Mouse (Mus musculus): ENCODE results near the gene Mettl7a1. TPM values are rescaled to one million over a fixed set of nuclear protein-coding genes. Genes with fewer than 3 reads are reported as not detected.
A peak's percentile ranks its signal among the peaks of the same experiment; 100 is the strongest.
"Not testable (repeated sequence)": the region's sequence is repeated elsewhere in the genome, so short reads cannot be mapped to it uniquely, and the experiment has no call there.

Mettl7a1 gene
- polyA plus RNA-seq, 1 experiment from 2014 or later = 3.8 TPM

DNA sequence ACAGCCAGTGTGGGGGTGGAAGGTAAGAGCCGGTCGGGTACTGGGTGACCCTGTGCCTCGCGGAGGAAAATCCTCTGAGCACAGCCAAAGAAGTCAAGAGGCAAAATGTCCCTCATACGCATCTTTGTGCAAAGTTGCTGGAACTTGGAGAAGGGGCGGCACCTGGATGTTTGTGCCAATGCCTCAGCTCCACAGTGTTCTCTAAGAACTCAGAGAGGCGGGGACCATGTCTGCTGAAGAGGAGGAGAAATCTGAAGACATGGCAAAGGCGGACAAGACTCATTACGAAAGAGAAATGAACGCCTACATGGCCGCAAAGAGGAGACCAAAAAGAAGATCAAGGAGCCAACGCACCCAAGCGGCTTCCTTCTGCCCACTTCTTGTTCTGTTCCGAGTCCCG is 2.4 kb upstream of the Mettl7a1 start:
- H3K27ac ChIP-seq (ENCODE audit: poor library complexity, severe bottlenecking) = no peak overlapping the region
- no peak for ATAC-seq (ENCODE audit: insufficient number of reproducible peaks, low FRiP score)
- no peak overlapping the region for H3K4me3 ChIP-seq
- 76% methylated on average over 15 of the region's 15 CpGs for WGBS
- H3K27me3 ChIP-seq (replicated peaks) = peaks cover 25% of the 10 kb centered on the region; the same call in 1 of the 2 replicates
- H3K9me3 ChIP-seq (replicated peaks) = peaks cover 5% of the 10 kb centered on the region; the same call in 1 of the 2 replicates
- no peak overlapping the region for H3K9ac ChIP-seq
- H3K4me2 ChIP-seq = no peak overlapping the region
- H3K36me3 ChIP-seq = no peaks in the 10 kb centered on the region
- 0 out of 2 replicates have a peak, but pooled peaks cover 5% of the 10 kb centered on the region for H3K4me1 ChIP-seq (replicated peaks)

DNA sequence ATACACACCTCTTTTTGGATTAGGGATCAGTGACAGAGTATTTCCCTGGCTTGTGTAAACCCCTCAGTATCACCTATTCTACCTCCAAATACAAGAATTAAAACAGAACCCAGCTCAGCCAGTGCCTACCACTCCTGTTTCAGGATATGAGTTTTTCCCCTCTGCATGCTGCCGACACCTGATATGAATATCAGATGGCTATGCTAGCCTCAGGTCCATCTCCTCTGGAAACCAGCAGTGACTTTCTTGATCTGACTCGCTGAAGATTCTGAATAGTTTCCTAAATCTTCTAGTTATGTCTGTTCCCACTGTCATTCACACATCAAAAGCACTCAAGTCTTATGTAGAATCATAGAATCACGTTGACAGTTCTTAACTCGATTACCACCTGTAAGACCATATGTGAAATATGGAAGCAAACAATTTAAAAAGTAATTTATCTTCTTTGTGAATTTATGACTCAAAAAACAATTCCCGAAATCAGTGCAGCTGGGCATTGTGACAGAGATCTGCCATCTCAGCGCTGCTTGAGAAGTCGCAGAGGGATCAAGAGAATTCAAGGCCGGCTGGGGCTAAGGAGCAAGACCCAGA is 417 bp upstream of the Mettl7a1 start:
- Histone ChIP-seq H3K27me3 (replicated peaks) (0 out of 2 replicates have a peak, but pooled peaks cover 12% of the 10 kb centered on the region), H3K4me1 (replicated peaks) (0 out of 2 replicates have a peak, but pooled peaks cover 5% of the 10 kb centered on the region), H3K27ac (ENCODE audit: poor library complexity, severe bottlenecking) (0 out of 2 replicates have a peak overlapping the region, but pooled peaks have one; percentile 82), H3K36me3 (no peaks in the 10 kb centered on the region), H3K4me3 (no peak overlapping the region), H3K4me2 (peak overlapping the region; percentile 88), H3K9me3 (replicated peaks) (no peaks in the 10 kb centered on the region; the same call in 1 of the 2 replicates), H3K9ac (no peak overlapping the region)
- no peak for ATAC-seq (ENCODE audit: insufficient number of reproducible peaks, low FRiP score)
- 57% methylated on average over 8 of the region's 8 CpGs for WGBS

DNA sequence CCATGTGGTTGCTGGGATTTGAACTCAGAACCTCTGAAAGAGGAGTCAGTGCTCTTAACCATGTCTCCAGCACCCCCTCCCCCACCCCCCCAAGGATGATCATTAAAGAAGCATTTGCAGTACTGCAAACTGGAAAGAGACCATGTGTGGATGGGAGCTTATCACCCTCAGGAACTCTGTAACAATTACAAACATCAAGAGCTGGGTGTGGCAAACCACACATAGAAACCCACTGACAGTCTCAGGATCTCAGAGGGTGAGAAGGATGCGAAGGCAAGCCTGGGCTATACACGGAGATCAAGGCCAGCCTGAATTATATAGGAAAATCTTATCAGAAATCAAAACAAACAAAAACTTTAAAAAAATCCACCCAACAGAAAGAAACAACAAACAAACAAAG is 2.3 kb downstream of the Mettl7a1 start:
- Histone ChIP-seq H3K4me2 (peak overlapping the region; percentile 88), H3K9ac (no peak overlapping the region), H3K4me1 (replicated peaks) (0 out of 2 replicates have a peak, but pooled peaks cover 3% of the 10 kb centered on the region), H3K9me3 (replicated peaks) (no peaks in the 10 kb centered on the region), H3K27me3 (replicated peaks) (0 out of 2 replicates have a peak, but pooled peaks cover 2% of the 10 kb centered on the region), H3K4me3 (no peak overlapping the region), H3K27ac (ENCODE audit: poor library complexity, severe bottlenecking) (no peak overlapping the region), H3K36me3 (no peaks in the 10 kb centered on the region)
- WGBS = 72% methylated on average over 2 of the region's 2 CpGs
- no peak for ATAC-seq (ENCODE audit: insufficient number of reproducible peaks, low FRiP score)

DNA sequence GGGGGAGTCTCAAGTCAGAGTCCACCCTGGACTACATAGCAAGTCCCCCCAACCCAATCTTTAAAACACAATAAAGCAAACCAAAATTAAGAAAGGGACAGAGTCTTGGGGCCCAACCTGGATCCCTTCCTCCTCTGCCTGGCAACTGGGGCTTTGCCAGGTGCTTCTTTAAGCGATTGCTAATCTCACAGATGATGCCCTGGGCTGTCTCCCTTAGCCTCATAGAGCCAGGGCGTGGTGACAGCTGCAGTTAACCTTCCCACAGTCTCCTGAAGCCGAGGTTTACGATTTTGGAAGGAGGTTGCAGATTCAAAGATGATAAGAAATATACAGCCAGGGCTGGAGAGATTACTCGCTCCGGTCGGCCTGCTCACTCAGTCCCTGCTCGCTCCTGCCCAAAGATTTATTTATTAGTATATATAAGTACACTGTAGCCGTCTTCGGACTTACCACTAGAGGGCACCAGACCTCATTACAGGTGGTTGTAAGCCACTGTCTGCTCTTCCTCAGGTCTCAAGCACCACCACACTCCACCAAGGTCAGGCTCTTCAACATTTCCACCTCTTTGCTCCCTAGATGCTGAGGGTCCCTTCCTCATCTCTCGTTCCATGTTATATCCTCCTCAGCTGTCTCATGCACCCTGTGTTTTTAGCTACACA is 3.6 kb downstream of the Mettl7a1 start:
- H3K27ac ChIP-seq (ENCODE audit: poor library complexity, severe bottlenecking); ATAC-seq (ENCODE audit: insufficient number of reproducible peaks, low FRiP score); H3K36me3 ChIP-seq; H3K4me2 ChIP-seq; H3K4me3 ChIP-seq; H3K27me3 ChIP-seq (replicated peaks); H3K9ac ChIP-seq; H3K9me3 ChIP-seq (replicated peaks): not testable (repeated sequence)
- peaks cover 11% of the 10 kb centered on the region for H3K4me1 ChIP-seq (replicated peaks)
- WGBS = 37% methylated on average over 11 of the region's 11 CpGs

DNA sequence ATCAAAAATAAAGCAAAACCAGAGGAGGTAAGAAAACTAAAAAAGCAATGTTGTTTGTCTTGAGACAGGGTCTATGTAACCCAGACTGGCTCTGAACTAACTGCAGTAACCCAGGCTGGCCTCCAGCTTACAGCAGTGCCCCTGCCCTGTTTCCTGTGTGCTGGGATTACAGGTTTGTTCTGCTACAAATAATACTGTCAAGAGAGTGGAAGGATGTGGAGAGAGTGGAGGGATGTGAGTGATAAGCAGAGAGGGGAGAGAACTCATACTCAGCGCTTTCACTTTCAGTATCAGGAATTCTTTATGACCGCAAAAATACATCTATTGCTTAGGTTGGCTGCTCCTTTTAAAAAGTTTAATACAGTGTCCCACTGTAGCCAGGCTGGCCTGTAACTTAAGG is 8.4 kb downstream of the Mettl7a1 start:
- H3K4me3 ChIP-seq = no peak overlapping the region
- peaks cover 7% of the 10 kb centered on the region; the same call in 1 of the 2 replicates for H3K36me3 ChIP-seq
- H3K9me3 ChIP-seq (replicated peaks) = no peaks in the 10 kb centered on the region
- peaks cover 11% of the 10 kb centered on the region for H3K4me1 ChIP-seq (replicated peaks)
- no peak overlapping the region for H3K9ac ChIP-seq
- H3K27me3 ChIP-seq (replicated peaks) = no peaks in the 10 kb centered on the region
- no peak overlapping the region for H3K27ac ChIP-seq (ENCODE audit: poor library complexity, severe bottlenecking)
- ATAC-seq (ENCODE audit: insufficient number of reproducible peaks, low FRiP score) = no peak
- H3K4me2 ChIP-seq = no peak overlapping the region
- WGBS = 55% methylated on average over 2 of the region's 2 CpGs

DNA sequence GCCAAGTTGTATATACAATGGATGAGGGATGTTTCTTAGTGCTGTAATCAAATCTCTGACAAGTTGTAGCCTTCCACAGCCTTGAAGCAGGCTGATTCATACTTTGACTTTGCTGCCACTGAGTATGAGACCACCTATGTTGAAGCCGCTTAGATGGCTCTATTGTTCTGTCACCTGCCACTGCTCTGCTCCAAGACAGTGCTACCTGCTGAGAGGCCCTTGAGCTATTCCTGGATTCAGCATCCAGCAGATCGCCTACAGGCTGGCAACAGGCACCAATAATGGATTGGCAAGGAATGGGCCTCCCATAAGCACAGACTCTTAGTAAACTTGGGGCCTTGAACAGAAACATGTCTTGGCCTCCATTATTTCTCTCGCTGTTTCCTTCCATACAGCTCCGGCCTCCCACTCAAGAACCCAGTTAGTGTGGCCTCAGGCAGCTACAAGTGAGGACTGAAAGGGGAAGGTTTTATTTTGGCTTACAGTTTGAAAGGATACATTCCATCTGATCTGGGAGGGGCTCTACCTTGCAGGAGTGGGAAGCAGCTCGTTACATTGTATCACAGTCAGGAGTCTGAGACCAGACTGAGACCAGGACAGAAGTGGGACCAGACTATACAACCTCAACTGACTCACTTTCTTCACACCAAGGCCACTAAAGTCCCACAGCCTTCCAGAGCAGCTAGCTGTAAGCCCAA is 10.7 kb downstream of the Mettl7a1 start:
- no peak overlapping the region for H3K9ac ChIP-seq
- no peak overlapping the region for H3K27ac ChIP-seq (ENCODE audit: poor library complexity, severe bottlenecking)
- peaks cover 11% of the 10 kb centered on the region for H3K4me1 ChIP-seq (replicated peaks)
- no peaks in the 10 kb centered on the region for H3K9me3 ChIP-seq (replicated peaks)
- H3K4me2 ChIP-seq = no peak overlapping the region
- 84% methylated on average over 5 of the region's 5 CpGs for WGBS
- H3K4me3 ChIP-seq = no peak overlapping the region
- peaks cover 7% of the 10 kb centered on the region; the same call in 1 of the 2 replicates for H3K36me3 ChIP-seq
- ATAC-seq (ENCODE audit: insufficient number of reproducible peaks, low FRiP score) = no peak
- no peaks in the 10 kb centered on the region for H3K27me3 ChIP-seq (replicated peaks)

DNA sequence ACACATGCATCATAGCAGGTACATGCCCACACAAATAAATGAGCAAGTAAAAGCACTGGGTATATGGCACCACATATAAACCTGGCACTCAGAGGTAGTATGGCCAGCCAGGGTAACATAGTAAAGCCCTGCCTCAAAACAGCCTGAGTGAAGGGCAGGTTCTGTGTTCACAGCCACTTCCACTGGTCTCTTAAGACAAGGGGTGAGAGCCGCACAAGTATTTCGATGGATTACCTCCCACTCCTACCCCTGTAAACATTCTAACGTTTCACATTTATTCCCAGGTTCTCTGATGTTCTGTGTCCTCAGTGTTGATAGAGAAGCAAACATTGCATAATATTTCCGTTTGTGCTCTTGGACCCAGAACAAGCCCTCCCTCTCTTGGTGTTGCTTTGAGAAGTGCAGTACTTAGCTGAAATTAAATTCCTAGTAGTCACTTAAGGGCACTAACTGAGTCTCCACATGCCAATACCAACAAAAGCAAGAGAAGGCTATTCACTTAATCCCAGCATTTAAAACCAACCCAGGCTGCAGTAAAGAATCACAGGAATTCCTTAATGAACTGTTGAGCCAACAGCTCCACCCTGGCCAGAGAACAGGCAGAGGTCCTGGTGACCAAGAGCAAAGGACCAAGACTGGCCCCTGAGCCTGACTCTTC is 14.2 kb downstream of the Mettl7a1 start:
- H3K4me3 ChIP-seq; H3K9me3 ChIP-seq (replicated peaks); H3K9ac ChIP-seq; H3K27ac ChIP-seq (ENCODE audit: poor library complexity, severe bottlenecking); H3K4me1 ChIP-seq (replicated peaks); ATAC-seq (ENCODE audit: insufficient number of reproducible peaks, low FRiP score); H3K27me3 ChIP-seq (replicated peaks); H3K4me2 ChIP-seq; H3K36me3 ChIP-seq: not testable (repeated sequence)
- WGBS = 76% methylated on average over 4 of the region's 4 CpGs

DNA sequence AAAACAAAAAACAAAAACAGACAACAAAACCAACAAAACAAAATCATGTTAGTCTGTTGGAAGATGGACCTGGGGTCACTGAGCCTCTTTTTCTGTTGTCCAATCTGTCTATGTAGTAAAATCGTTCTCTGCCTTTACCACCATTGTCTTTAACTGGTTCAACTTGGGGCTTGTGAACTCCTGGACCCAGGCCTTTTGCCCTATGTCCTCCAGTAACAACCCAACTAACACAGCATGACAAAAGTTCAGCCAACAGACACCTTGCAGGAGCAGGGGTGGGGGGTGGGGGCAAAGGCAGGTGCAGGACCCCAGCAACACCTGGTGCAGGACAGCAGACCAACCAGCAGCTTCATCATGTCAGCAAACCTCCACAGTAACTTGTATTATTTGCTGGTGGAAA is 15.9 kb downstream of the Mettl7a1 start:
- Histone ChIP-seq H3K9me3 (replicated peaks) (no peaks in the 10 kb centered on the region), H3K9ac (no peak overlapping the region), H3K4me2 (no peak overlapping the region), H3K27ac (ENCODE audit: poor library complexity, severe bottlenecking) (no peak overlapping the region), H3K4me1 (replicated peaks) (no peaks in the 10 kb centered on the region), H3K27me3 (replicated peaks) (no peaks in the 10 kb centered on the region), H3K4me3 (no peak overlapping the region), H3K36me3 (peaks cover under 1% of the 10 kb centered on the region; the same call in 1 of the 2 replicates)
- 79% methylated on average over 1 of the region's 1 CpGs for WGBS
- no peak for ATAC-seq (ENCODE audit: insufficient number of reproducible peaks, low FRiP score)

DNA sequence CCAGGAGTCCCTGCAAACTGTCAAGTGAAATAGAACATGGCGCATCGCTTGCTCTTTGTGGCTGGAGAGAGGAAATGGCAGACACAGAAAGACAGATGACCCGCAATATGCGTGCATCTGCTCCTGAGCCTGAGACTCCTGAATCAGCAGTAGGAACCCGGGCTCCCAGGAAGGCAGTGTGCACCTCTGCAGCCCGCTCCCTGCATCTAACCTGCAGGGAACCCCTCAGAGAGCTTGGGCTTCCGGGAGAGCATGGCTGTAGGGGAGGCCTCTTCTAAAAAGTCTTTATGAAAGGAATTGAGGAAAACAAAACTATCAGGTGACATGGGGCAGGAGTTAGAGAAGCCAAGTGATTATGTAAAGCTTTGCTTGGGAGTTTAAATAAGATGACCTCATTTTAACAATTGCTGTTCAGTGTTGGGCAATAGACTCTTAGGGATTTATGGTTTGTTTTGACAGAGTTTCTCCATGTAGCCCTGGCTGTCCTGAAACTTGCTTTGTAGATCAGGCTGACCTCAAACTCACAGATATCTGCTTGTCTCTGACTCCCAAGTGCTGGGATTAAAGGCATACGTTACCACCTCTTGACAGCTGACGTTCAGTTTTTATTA is 16.5 kb downstream of the Mettl7a1 start:
- Histone ChIP-seq H3K9me3 (replicated peaks) (no peaks in the 10 kb centered on the region), H3K4me2 (no peak overlapping the region), H3K9ac (no peak overlapping the region), H3K36me3 (no peaks in the 10 kb centered on the region), H3K27me3 (replicated peaks) (no peaks in the 10 kb centered on the region), H3K4me3 (no peak overlapping the region), H3K27ac (ENCODE audit: poor library complexity, severe bottlenecking) (no peak overlapping the region), H3K4me1 (replicated peaks) (no peaks in the 10 kb centered on the region)
- ATAC-seq (ENCODE audit: insufficient number of reproducible peaks, low FRiP score) = no peak
- 65% methylated on average over 9 of the region's 9 CpGs for WGBS

DNA sequence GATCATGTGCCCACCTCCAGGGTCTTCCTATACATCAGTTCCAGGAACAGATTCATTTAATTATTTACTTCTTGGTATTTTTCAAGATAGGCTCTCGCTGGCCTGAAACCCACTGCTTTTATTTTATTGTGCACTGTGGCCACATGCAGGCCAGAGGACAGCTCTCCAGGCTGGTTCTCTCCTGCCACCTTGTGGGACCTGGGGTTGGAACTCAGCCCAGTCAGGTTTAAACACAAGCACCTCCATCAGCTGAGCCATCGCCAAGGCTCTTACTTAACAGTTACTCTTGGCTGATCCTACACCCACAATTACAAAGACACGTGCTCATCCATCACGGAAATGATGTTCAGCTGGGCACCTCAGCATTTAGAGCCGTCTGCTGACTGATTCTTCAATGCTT is 17.2 kb downstream of the Mettl7a1 start:
- Histone ChIP-seq H3K27me3 (replicated peaks) (no peaks in the 10 kb centered on the region), H3K4me1 (replicated peaks) (no peaks in the 10 kb centered on the region), H3K9me3 (replicated peaks) (no peaks in the 10 kb centered on the region), H3K4me3 (no peak overlapping the region), H3K9ac (no peak overlapping the region), H3K4me2 (no peak overlapping the region), H3K36me3 (no peaks in the 10 kb centered on the region), H3K27ac (ENCODE audit: poor library complexity, severe bottlenecking) (no peak overlapping the region)
- 48% methylated on average over 5 of the region's 5 CpGs for WGBS
- ATAC-seq (ENCODE audit: insufficient number of reproducible peaks, low FRiP score) = no peak

All from heart, embryonic 12.5 days (tissue).